Mouse (Mus musculus) CD4-positive, CD25-positive, alpha-beta regulatory T cell, adult 2 months (primary cell): ENCODE measurements around the gene Ece1.

Experiments
- DNase-seq: peaks from one replicate; pipeline ENCODE4 v3.0.0-alpha.2; 2012; ENCODE audit warnings: low read depth, low spot score

The Ece1 gene

DNA sequence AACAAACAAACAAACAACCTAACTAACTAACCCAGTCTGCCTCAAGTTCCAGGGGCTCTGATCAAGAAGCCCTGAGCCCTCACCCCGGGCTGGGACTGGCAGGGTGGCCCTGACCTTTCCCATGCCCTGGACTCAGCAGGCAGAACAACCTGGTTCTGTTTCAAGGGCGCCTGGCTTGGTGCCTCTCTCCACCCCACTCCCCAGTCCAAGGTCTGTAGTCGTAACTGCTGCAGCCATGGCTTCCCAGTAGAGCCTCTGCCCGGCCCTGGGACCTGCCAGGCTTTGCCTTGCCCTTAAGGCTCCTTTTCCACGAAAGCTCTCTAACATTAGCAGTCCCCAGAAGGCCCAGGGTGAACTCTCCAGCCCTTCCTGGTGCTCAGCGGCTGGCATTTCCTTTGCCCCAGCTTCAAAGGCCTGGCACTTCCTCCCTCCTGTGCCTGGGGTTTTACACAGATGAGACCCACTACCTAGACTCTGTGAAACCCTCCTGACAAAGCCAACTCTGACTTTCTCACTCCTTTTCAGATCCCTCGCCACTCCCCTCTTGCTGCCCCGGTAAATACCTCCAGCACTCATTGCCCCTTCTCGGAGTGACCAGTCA, 6.2 kb upstream of the Ece1 start:
- DNase-seq = peak; percentile 40

DNA sequence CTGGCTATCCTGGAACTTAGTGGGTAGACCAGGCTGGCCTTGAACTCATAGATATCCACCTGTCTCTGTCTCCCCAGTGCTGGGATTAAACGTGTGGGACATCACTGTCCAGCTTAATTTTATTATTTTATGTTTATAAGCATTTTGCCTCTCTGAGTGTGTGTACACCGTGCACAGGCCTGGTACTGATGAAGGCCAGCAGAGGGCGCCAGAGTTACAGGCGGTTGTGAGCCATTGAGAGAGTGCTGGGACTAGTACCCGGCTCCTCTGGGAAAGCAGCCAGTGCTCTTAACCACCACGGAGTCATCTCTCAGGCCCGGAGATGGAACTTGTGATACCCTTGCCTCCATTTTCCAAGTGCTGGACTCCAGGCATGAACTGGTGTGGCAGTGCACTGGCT, 4.9 kb upstream of the Ece1 start:
- peak; percentile 85 for DNase-seq

GRCm38 (mm10) chr4:137858371-137858770, 3.7 kb upstream of the Ece1 start:
- no peak for DNase-seq

GRCm38 (mm10) chr4:137861461-137862011, 501 bp upstream of the Ece1 start:
- DNase-seq = peak; percentile 79

DNA sequence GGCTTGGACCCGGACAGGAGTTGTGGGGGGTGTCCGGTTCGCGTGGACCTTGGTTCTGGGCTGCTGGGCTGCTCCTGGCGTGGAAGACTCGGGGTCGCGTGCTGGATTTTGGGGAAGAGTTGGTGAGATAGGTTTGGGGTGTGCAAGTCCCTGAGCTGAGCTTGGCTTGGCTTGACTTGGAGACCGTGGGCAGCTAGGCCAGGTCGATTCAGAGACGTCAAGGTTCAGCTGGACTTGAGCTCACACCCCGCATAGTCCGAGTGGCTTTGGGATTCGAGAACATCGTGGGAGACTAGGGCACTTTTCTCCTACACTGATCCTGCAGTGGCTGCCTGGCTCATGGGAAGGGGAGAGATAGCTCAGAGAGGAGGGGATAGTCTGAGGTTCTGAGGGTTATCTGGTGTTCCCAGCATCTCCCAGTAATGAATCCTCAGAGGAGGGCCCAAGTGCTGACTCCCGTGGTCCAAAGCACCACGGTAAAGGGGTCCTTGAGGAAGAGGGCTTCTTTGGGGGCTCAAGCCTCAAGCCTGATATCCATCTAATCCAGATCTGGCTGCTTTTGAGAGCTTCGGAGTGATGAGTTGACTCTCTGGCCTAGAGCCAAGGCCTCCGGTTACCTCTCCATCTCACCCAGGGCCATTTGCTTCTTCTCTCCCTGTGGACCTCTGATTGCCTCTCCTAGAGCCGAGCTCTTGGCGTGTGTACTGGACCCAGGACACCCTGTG, 641 bp downstream of the Ece1 start:
- no peak for DNase-seq

GRCm38 (mm10) chr4:137864031-137864430, 2.0 kb downstream of the Ece1 start:
- no peak for DNase-seq

GRCm38 (mm10) chr4:137864769-137865168, 2.7 kb downstream of the Ece1 start:
- DNase-seq = no peak

DNA sequence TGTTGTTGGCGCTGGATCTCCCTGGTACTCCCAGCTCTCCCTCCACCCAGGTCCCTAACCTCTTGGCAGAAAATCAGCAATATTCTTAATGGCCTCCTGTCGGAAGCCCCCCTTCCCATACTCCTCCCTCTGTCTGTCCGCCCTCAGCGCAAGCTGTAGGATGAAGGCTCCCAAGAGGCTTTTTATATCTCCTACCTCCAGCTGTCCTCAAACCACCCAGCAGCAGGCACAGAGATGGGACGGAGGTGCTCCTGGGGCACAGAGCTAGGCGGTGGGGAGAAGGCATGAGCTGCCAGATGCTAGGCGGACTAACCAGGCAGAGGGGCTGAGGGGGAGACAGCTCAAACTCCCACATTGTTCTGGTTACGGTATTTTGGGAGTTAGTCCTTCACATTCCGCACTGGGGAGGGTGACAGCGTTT, 3.2 kb downstream of the Ece1 start:
- DNase-seq = no peak

DNA sequence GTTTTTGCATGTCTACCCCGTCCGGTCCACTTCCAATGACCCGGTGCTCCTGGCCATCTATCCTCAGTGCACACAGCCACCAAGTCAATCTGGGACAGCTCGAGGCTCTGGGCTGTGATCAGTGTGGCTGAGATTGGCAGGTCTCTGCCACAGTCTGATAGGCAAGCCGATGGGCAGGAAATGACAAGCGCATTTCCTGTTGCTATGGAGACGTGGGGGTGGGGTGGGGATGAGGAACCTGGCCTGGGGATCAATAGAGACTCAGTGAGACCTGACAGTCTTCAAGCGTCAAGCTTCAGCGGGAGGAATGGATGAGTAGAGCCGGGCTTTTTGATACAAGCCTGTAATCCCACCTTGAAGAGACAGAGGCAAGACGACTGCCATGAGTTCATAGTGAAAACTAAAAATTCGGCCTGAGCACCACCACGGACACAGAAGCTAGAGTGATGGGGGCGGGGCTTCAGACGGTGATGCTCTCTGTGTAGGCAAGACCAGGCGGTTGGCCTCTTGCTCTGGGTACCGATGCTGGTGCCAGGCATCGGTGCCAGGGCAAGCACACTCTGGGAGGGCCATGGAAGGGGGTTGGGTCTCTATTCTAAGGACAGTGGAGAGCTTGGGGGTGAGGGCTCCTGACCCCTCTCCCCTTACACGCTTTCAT, 4.3 kb downstream of the Ece1 start:
- peak; percentile 88 for DNase-seq

DNA sequence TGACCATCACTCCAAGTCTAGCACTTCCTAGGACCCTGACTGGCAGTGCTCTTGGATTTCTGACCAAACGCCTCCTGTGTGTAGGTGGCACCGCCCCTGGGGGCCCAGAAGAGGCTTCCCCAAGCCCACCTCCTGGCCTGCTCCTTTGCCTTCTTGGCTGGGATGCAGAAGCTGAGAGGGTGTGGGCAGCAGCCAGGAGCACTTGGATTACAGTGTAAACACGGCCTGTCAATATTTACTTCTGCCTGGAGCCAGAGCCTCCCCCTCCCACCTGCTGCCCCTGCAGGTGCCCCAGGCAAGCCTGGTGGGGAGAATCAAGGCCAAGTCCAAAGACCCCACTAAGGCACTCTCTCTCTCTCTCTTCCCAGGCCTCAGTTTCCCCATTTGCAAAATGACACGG, 5.2 kb downstream of the Ece1 start:
- DNase-seq = no peak

DNA sequence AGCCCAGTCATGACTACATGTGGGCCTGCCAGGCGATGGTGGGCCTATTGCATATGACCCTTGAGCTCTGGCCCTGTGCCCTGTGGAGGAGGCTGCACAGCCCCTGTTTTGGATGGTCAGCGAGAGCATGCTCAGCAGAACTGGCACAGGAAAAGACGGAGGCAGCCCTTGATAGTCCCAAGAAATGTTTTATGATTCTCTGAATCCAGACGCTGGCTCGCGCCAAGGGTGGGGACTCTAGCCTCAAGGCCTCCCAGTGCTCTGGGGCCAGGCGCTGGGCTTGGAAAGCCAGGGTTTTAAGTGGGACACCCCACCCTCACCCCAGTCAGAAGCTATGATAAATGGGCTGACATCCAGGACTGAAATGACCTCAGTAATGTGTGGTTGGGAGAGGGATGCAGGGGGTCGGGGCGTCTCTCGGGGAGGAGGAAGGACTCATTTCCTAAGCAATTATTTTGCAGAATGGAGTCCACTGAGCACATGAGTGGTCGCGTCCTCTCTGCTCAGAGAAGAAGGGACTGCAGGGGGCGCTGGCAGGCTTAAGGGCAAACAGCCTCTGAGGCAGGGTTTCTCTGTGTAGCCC, 5.7 kb downstream of the Ece1 start:
- DNase-seq = peak; percentile 52

DNA sequence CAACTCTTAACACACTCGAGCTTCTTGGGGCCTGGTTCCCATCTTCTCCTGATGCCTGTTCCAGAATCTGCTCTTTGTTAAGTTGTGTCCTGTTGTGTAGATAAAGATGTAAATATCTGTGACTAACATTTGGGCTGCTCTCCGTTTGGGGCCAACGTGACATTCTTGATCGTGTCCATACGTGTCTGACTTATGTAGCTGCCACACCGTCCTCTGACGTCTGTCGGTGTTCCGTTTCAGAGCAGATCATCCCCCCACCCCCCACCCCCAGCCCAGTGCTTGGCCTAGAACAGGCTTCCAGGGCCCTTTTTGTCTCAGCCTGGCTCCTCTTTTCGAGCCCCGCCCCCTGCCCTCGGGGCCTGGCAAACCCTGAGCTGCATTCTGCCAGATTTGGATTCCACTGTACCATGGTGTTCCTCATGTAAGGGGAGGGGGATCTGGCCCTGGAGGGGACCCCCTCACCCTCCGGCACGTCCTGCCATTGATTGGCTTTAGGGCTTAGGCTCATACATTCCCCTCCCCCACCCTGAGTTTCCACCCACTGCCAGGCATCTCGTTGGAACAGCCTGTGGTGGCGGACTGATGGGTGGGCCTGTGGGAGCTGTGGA, 7.7 kb downstream of the Ece1 start:
- no peak for DNase-seq

DNA sequence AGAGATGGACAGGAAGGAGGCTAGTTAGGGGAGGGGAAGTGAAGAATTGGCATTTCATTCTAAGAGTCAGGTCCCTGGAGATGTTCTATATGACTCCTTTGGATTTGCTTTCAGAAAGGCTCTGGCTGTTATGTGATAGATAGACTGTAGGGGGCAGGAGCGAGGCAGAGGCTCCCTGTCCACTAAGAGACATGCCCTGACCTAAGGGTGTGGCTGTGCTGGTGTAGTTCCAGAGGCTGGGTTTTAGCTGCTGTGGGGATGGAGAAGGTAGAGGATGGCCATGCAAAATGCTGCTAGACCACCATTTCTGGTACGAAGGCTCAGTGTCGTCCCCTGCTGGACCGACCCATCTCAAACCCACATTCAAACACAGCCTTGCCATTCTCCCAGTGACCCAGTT, 8.9 kb downstream of the Ece1 start:
- peak; percentile 37 for DNase-seq

DNA sequence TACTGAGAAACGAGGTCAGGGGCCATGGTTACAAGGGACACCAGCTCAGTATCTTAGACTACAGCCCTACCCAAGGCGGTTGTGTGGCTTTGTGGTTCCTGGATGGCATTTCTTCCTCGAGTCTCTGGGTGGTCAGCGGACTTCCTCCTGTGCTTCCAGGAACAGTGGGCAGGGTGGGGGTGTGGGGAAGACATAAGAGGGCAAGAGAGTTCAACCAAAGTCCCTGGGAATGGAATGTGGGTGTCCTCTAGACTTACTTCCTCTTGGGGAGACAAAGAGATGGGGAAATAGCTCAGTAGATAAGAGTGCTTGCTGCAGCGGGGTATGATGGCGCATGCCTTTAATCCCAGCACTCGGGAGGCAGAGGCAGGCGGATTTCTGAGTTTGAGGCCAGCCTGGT, 9.4 kb downstream of the Ece1 start:
- DNase-seq = no peak

DNA sequence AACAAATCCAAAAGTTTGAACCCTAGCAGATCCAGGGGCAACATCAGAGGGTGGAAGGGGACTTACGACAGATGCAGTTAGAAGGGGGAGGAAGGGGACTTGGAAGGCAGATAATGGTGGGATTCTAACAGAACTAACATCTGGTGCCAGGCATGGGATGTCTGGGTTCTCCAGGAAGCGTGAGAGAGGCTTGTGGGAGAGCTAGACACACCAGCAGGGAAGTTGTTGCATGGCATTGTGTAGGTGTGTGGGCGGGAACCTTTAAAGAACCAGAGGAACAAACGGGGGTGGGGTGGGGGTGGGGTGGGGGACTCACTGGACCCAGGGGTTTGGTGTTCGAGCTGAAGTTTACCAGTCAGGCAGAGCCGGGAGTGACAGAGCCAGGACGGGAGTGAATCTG, 12.3 kb downstream of the Ece1 start:
- DNase-seq = no peak

GRCm38 (mm10) chr4:137874826-137875225, 12.8 kb downstream of the Ece1 start:
- DNase-seq = peak; percentile 44

- peak; percentile 65 for DNase-seq
Measured at GRCm38 (mm10) chr4:137875466-137876092, 13.5 kb downstream of the Ece1 start.

DNA sequence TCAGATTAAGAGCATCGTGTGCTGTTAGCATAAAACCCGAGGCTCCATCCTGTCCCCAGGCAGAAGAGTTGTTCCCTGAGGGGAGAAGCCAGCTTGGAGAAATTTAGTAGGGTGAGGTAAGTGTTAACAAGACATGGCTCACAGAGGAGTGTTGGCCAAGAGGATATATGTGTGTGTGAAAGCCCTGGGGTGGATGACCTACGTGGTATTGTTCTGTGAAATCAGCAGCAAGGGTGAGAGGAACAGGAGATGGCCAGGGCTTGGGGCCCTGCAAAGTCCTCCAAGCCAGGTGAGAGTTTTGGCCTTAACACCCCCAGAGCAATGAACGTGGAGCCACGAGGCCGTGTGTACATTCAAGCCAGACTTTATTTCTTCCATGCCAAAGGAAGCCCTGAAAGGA, 14.8 kb downstream of the Ece1 start:
- DNase-seq = no peak

DNA sequence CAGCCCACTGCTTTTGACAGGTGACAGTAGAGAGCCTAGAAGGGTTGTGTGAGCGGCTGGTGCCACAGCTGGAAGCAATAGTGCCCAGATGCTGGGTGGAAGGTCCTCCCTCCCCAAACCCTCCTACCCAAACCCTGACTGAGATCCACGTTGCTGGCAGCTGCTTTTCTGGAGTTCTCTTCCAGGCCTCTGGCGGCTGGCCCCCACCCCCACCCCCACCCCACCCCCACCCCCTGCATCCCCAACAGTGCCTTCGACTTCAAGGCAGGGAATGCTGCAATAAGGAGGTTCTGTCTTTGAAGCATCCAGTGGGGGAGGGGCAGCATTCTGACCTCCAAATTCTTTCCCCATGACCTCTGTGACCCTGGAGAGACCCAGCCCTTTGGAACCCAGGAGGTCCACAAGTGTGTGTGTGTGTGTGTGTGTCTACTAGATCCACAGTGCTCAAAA, 15.4 kb downstream of the Ece1 start:
- DNase-seq = no peak

- peak; percentile 32 for DNase-seq
Measured at GRCm38 (mm10) chr4:137879383-137880156, 17.5 kb downstream of the Ece1 start.

GRCm38 (mm10) chr4:137881445-137881844, 19.4 kb downstream of the Ece1 start:
- DNase-seq = no peak
